Mouse (Mus musculus): ENCODE measurements at regions not wholly inside any gene's neighbourhood (a gene's known extent, or its start where the extent isn't known, plus 50 kb on each side); places are given as distances from the start of the nearest gene placed in this dataset.

GRCm38 (mm10) chr12:77529414-77529813, 291.5 kb downstream of the Fut8 start:
- TF ChIP-seq FLI1 (IDR thresholded peaks at IDR 0.05; ENCODE audit: low read length) (no peak), GATA1 (IDR thresholded peaks at IDR 0.05; ENCODE audit: borderline replicate concordance, low read length) (no peak)

Measured in megakaryocyte, embryonic 14.5 days (primary cell).